ENCODE assay signal across 14 mouse cellular contexts in the genomic region with DNA sequence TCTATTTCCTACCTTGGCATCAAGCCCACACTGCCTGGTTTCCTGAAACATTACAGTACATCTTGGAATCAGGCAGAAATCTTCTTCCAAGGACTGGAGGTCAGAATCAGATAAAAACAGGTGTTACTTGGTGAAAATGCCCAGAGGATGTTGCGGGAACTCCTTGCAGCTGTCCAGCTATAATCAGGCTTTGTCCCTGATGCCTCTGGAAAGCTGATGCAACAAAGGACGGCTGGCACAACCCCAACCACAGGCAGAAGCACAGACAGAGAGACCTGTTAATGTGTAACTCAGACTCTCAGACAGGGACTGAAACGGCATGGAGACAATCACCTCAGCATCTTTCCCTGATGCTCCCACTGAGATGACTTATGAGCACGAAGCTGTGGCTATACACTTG.
A peak's percentile ranks its signal among the peaks of the same experiment; 100 is the strongest.
DNase-seq lines count a peak whose midpoint lies in the region; ATAC-seq and TF ChIP-seq lines count a peak whose summit lies in the region.
"Had no signal": no experiment of that assay in that cellular context is flagged by ENCODE, and none has a peak within 500 bp of the region (broad histone marks: within the 10 kb centered on the region; RNA-seq: fewer than 3 reads in every experiment).

No protein-coding gene starts in this region.

- WGBS in kidney, postnatal 0 days = 62% methylated on average over 4 of the region's 4 CpGs

- in situ Hi-C loops in Patski (cut with MboI; ENCODE audit: low pct_unique_long_range_greater_than_20kb) = loop anchor here (25.0 kb wide), 1 partner anchor 774 kb away; a partner anchor contains a TSS

- H3K9ac ChIP-seq in kidney, postnatal 0 days (ENCODE audit: low read depth, low read length) = no peak overlapping the region
- H3K9ac ChIP-seq: heart, embryonic 15.5 days had no signal

- no peak overlapping the region for H3K4me3 ChIP-seq in kidney, postnatal 0 days (replicated peaks; ENCODE audit: low read depth, low read length)
- H3K4me3 ChIP-seq: heart, embryonic 15.5 days had no signal

- H3K36me3 ChIP-seq in kidney, postnatal 0 days (ENCODE audit: insufficient read depth, low read length) = no peaks in the 10 kb centered on the region
- H3K36me3 ChIP-seq: heart, embryonic 15.5 days had no signal

- no peaks in the 10 kb centered on the region for H3K9me3 ChIP-seq in kidney, postnatal 0 days (replicated peaks; ENCODE audit: low read length)
- H3K9me3 ChIP-seq: heart, embryonic 15.5 days had no signal

- H3K27ac ChIP-seq in kidney, postnatal 0 days = no peak overlapping the region
- H3K27ac ChIP-seq: heart, embryonic 15.5 days had no signal

- intact Hi-C loops in left cerebral cortex, postnatal 4 days (cut with DNase I) = no loop called here

- TF ChIP-seq CTCF in Patski (IDR thresholded peaks at IDR 0.05) = no peak
- TF ChIP-seq CTCF in kidney, postnatal 0 days (IDR thresholded peaks at IDR 0.05; ENCODE audit: low read depth) = no peak

- POLR2A ChIA-PET in Patski (lab: Charles Lee) = interaction anchor here (0.7 kb wide), 1 partner anchor 1610 kb away, joined by 3 read pairs; no protein-coding TSS in a partner anchor

- CTCF ChIA-PET in Patski (lab: Charles Lee) = interaction anchor here (0.7 to 1.5 kb wide), 3 partner anchors 13 to 767 kb away, joined by 3 to 7 read pairs (median 3); no protein-coding TSS in a partner anchor

- no peaks in the 10 kb centered on the region for H3K27me3 ChIP-seq in Patski
- H3K27me3 ChIP-seq in kidney, postnatal 0 days (ENCODE audit: insufficient read depth, low read length) = no peaks in the 10 kb centered on the region
- H3K27me3 ChIP-seq: heart, embryonic 15.5 days had no signal

- H3K4me2 ChIP-seq in kidney, postnatal 0 days (ENCODE audit: low read length) = no peak overlapping the region
- H3K4me2 ChIP-seq: heart, embryonic 15.5 days had no signal

- peak; percentile 97 for ATAC-seq in Patski
- ATAC-seq in kidney, postnatal 0 days (replicated peaks; ENCODE audit: low FRiP score, low read depth) = no peak
- ATAC-seq: inflammation-experienced regulatory T-cells, adult 6 months had no signal

- DNase-seq in gastrocnemius, postnatal 10 days = peak; percentile 18
- DNase-seq in gastrocnemius, adult 18-20 months (ENCODE audit: low spot score) = no peak
- peak; percentile 11 for DNase-seq in left cerebral cortex, postnatal 4 days
- no peak for DNase-seq in left cerebral cortex, adult 9 months (ENCODE audit: low spot score in 2 of 2)
- peak; percentile 86 for DNase-seq in Patski (ENCODE audit: low read depth, low spot score)
- peak; percentile 11 for DNase-seq in kidney, postnatal 0 days (ENCODE audit: low spot score)
- no peak for DNase-seq in embryo, embryonic 11 days
- DNase-seq in right cerebral cortex, adult 18-20 months = no peak
- DNase-seq: layer of hippocampus, postnatal 36 days; liver; lung, postnatal 36 days; spleen, adult 18-20 months had no signal

- no peaks in the 10 kb centered on the region for H3K4me1 ChIP-seq in kidney, postnatal 0 days (replicated peaks; ENCODE audit: insufficient read depth, low read length)
- H3K4me1 ChIP-seq: heart, embryonic 15.5 days had no signal

Comparison
In these comparisons a context has a peak if more than half of its experiments do, and no peak if none do; other contexts are left out.
1. DNase-seq: peak in gastrocnemius, postnatal 10 days (single experiment), left cerebral cortex, postnatal 4 days (single experiment), Patski (single experiment) and kidney, postnatal 0 days (single experiment); none in gastrocnemius, adult 18-20 months (single experiment), left cerebral cortex, adult 9 months (0 of 2), embryo, embryonic 11 days (single experiment) and right cerebral cortex, adult 18-20 months (single experiment).